Mouse (Mus musculus) heart, embryonic 11.5 days (tissue): ENCODE data around the gene Creb5. TPM values are rescaled to one million over a fixed set of nuclear protein-coding genes. Genes with fewer than 3 reads are reported as not detected.

Source experiments
- ATAC-seq: fragments of 200-750 bp; cut with Nextera tagmentation; replicated peaks from 2 replicates; pipeline ENCODE4 v1.8.0; 2017; ENCODE audit warnings: moderate library complexity; ENCODE audit not compliant: insufficient number of reproducible peaks, low FRiP score, low TSS enrichment
- H3K27ac ChIP-seq: fragments of 300-500 bp; sonication (generic); 2 replicates; pipeline ENCODE4 v1.5.1; 2014; ENCODE audit warnings: mild to moderate bottlenecking, low read depth, low read length
- H3K27me3 ChIP-seq: fragments of 300-500 bp; sonication (generic); 2 replicates; pipeline ENCODE4 v1.6.1; 2014; ENCODE audit warnings: mild to moderate bottlenecking, low read length, mixed read lengths; ENCODE audit not compliant: control insufficient read depth, insufficient read depth
- H3K36me3 ChIP-seq: fragments of 300-500 bp; sonication (generic); 2 replicates; pipeline ENCODE4 v1.6.1; 2014; ENCODE audit warnings: mild to moderate bottlenecking, low read length, moderate library complexity, mixed read lengths; ENCODE audit not compliant: control insufficient read depth, insufficient read depth
- H3K4me1 ChIP-seq: fragments of 300-500 bp; sonication (generic); 2 replicates; pipeline ENCODE4 v1.6.1; 2014; ENCODE audit warnings: low read length; ENCODE audit not compliant: control insufficient read depth, insufficient read depth
- H3K4me2 ChIP-seq: fragments of 300-500 bp; sonication (generic); 2 replicates; pipeline ENCODE4 v1.6.1; 2014; ENCODE audit warnings: mild to moderate bottlenecking, moderate library complexity
- H3K4me3 ChIP-seq: fragments of 300-500 bp; sonication (generic); 2 replicates; pipeline ENCODE4 v1.5.1; 2014; ENCODE audit warnings: low read depth, low read length
- H3K9ac ChIP-seq: fragments of 300-500 bp; sonication (generic); 2 replicates; pipeline ENCODE4 v1.6.1; 2014; ENCODE audit warnings: mild to moderate bottlenecking, low read depth, low read length, moderate library complexity
- H3K9me3 ChIP-seq: fragments of 300-500 bp; sonication (generic); replicated peaks from 2 replicates; pipeline ENCODE4 v1.6.1; 2016; ENCODE audit warnings: low read length; ENCODE audit not compliant: control insufficient read depth
- WGBS: fragments of 180-500 bp; shearing (Covaris S2); extraction: QIAGEN DNeasy Blood & Tissue Kit; methylation state at CpG from one replicate; pipeline ENCODE4 v1.1.7; 2014; ENCODE audit not compliant: insufficient replicate concordance; 5-methylcytosine and 5-hydroxymethylcytosine counted together
- polyA plus RNA-seq: library from polyadenylated mRNA; unstranded; fragments of >200 nt; fragmentation: Nextera tagmentation; extraction: Ambion mirVana; gene quantifications from 2 replicates; pipeline ENCODE4 v1.2.1, GENCODE M21; 2014

Gene Creb5
- polyA plus RNA-seq, 1 experiment from 2014 or later: 30.3 TPM

- Histone ChIP-seq H3K4me3 (no peak overlapping the region), H3K9ac (no peak overlapping the region), H3K27me3 (no peaks in the 10 kb centered on the region), H3K27ac (no peak overlapping the region), H3K4me2 (no peak overlapping the region), H3K9me3 (no peaks in the 10 kb centered on the region), H3K4me1 (no peaks in the 10 kb centered on the region), H3K36me3 (no peaks in the 10 kb centered on the region)
- 55% methylated on average over 4 of the region's 4 CpGs for WGBS
- no peak for ATAC-seq
Measured at GRCm38 (mm10) chr6:53429891-53430290, 142.8 kb downstream of the Creb5 start.

GRCm38 (mm10) chr6:53445862-53446460 lies 158.9 kb downstream of the Creb5 start:
- ATAC-seq: no peak
- Histone ChIP-seq H3K27ac (no peak overlapping the region), H3K36me3 (no peaks in the 10 kb centered on the region), H3K27me3 (no peaks in the 10 kb centered on the region), H3K4me2 (no peak overlapping the region), H3K9me3 (no peaks in the 10 kb centered on the region), H3K9ac (no peak overlapping the region), H3K4me1 (peaks cover 5% of the 10 kb centered on the region; the same call in 1 of the 2 replicates), H3K4me3 (no peak overlapping the region)
- WGBS: 86% methylated on average over 11 of the region's 11 CpGs

- Histone ChIP-seq H3K9me3 (no peaks in the 10 kb centered on the region), H3K4me1 (peaks cover 6% of the 10 kb centered on the region; the same call in 1 of the 2 replicates), H3K9ac (no peak overlapping the region), H3K4me3 (no peak overlapping the region), H3K4me2 (no peak overlapping the region), H3K27me3 (no peaks in the 10 kb centered on the region), H3K27ac (no peak overlapping the region), H3K36me3 (no peaks in the 10 kb centered on the region)
- WGBS: 82% methylated on average over 9 of the region's 9 CpGs
- no peak for ATAC-seq
Measured at GRCm38 (mm10) chr6:53447479-53447878, 160.4 kb downstream of the Creb5 start.

GRCm38 (mm10) chr6:53448317-53448870 lies 161.3 kb downstream of the Creb5 start:
- Histone ChIP-seq H3K4me2 (no peak overlapping the region), H3K27ac (no peak overlapping the region)

GRCm38 (mm10) chr6:53449437-53450173 lies 162.5 kb downstream of the Creb5 start:
- H3K4me1 ChIP-seq: peaks cover 6% of the 10 kb centered on the region; the same call in 1 of the 2 replicates
- H3K36me3 ChIP-seq: no peaks in the 10 kb centered on the region
- no peaks in the 10 kb centered on the region for H3K9me3 ChIP-seq
- H3K4me2 ChIP-seq: no peak overlapping the region
- no peaks in the 10 kb centered on the region for H3K27me3 ChIP-seq
- no peak overlapping the region for H3K27ac ChIP-seq
- ATAC-seq: no peak
- no peak overlapping the region for H3K9ac ChIP-seq
- no peak overlapping the region for H3K4me3 ChIP-seq
- 61% methylated on average over 9 of the region's 9 CpGs for WGBS

More at GRCm38 (mm10) chr6:53448317-53448870, 161.3 kb downstream of the Creb5 start:
- no peak for ATAC-seq
- Histone ChIP-seq H3K4me1 (peaks cover 6% of the 10 kb centered on the region; the same call in 1 of the 2 replicates), H3K4me3 (no peak overlapping the region), H3K27me3 (no peaks in the 10 kb centered on the region), H3K9me3 (no peaks in the 10 kb centered on the region), H3K9ac (no peak overlapping the region), H3K36me3 (no peaks in the 10 kb centered on the region)
- 77% methylated on average over 9 of the region's 9 CpGs for WGBS

- Histone ChIP-seq H3K4me3 (no peak overlapping the region), H3K27me3 (no peaks in the 10 kb centered on the region), H3K36me3 (no peaks in the 10 kb centered on the region), H3K4me2 (no peak overlapping the region), H3K9ac (no peak overlapping the region), H3K4me1 (peaks cover 6% of the 10 kb centered on the region; the same call in 1 of the 2 replicates), H3K9me3 (no peaks in the 10 kb centered on the region), H3K27ac (no peak overlapping the region)
- 32% methylated on average over 3 of the region's 3 CpGs for WGBS
- ATAC-seq: no peak
Measured at GRCm38 (mm10) chr6:53450494-53450893, 163.4 kb downstream of the Creb5 start.

- Histone ChIP-seq H3K27ac (no peak overlapping the region), H3K36me3 (no peaks in the 10 kb centered on the region), H3K4me3 (no peak overlapping the region), H3K9me3 (no peaks in the 10 kb centered on the region), H3K4me1 (peaks cover 6% of the 10 kb centered on the region; the same call in 1 of the 2 replicates), H3K27me3 (no peaks in the 10 kb centered on the region), H3K4me2 (no peak overlapping the region), H3K9ac (no peak overlapping the region)
- ATAC-seq: no peak
- WGBS: 52% methylated on average over 6 of the region's 6 CpGs
Measured at GRCm38 (mm10) chr6:53452240-53452639, 165.2 kb downstream of the Creb5 start.

- Histone ChIP-seq H3K9ac (no peak overlapping the region), H3K27ac (no peak overlapping the region), H3K4me2 (no peak overlapping the region), H3K9me3 (no peaks in the 10 kb centered on the region), H3K36me3 (no peaks in the 10 kb centered on the region), H3K27me3 (no peaks in the 10 kb centered on the region), H3K4me3 (no peak overlapping the region), H3K4me1 (peaks cover 3% of the 10 kb centered on the region; the same call in 1 of the 2 replicates)
- WGBS: 44% methylated on average over 4 of the region's 4 CpGs
- ATAC-seq: no peak
Measured at GRCm38 (mm10) chr6:53455442-53455841, 168.4 kb downstream of the Creb5 start.
